Mouse (Mus musculus): ENCODE measurements around the gene Gna11.

Gna11 gene

DNA sequence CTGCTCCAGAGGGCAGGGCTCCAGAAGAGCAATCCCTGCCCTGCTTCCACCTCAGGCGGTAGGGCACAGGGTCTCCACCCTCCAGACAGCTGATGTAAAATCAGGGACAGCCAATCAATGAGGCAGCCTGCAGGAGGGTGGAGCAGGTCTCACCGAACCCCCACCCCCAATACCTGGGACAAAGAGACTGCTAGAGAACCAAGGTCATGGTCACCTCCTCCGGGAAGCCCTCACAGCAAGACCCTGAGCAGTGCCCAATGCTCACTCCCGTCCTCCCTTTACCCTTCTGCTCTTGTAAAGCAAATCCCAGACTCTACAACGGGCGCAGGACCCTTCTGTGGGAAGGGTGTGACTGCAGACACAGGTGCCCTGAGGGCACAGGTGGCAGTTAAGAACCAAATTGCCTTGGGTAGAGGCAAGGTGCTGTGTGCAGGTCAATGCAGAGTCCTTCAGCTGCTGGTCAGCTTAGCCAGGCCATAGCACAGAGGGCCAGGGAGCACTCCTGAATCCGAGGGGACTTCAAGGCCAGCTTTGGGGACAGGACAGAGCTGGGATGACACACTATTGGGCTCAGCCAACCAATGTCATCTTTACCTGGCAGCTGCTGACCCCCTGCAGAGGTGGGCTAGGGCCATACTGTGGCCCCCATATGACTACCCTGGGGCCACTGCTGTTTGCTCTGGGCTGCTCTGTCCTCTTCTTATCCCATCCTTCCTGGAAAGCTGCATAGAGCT is 2.1 kb downstream of the Gna11 start:
- no peak for DNase-seq

DNA sequence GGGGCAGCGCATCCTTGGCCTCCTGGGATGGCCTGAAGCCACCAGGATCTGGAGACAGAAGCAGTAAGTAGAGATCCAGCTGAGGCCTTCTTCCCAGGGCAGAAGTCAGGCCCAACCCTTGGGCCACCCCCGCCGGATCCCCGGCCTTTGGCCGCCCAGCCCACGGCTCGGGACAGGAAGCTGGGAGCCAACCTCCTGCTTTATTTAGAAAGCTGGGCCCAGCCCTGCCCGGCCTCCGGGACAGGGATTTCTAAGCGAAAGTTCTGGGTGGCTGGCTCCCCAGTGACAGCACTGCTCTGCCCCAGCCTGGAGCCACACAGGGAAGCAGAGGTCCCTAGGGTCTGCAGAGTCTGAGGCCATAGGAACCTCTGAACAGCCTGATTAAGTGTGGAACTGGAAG is 3.2 kb downstream of the Gna11 start:
- DNase-seq, result peak; percentile 63 to 75

DNA sequence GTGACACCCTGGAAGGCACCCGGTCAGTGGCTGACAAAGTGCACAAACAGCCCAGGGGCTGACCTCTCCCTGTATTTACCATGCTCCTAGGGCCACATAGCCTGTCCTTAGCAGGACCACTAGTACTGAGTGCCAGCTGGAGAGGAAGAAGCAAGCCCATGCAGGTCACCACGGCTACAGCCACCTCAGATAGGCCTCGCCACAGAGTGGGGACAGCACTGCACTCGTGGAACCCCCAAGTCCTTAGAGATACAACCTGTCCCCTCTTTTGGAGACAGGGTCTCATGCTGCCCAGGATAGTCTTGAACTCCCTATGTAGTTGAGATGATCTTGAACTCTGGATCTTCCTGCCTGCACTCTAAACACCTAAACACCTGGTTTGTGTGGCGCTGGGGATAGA is 3.6 kb downstream of the Gna11 start:
- no peak for DNase-seq

DNA sequence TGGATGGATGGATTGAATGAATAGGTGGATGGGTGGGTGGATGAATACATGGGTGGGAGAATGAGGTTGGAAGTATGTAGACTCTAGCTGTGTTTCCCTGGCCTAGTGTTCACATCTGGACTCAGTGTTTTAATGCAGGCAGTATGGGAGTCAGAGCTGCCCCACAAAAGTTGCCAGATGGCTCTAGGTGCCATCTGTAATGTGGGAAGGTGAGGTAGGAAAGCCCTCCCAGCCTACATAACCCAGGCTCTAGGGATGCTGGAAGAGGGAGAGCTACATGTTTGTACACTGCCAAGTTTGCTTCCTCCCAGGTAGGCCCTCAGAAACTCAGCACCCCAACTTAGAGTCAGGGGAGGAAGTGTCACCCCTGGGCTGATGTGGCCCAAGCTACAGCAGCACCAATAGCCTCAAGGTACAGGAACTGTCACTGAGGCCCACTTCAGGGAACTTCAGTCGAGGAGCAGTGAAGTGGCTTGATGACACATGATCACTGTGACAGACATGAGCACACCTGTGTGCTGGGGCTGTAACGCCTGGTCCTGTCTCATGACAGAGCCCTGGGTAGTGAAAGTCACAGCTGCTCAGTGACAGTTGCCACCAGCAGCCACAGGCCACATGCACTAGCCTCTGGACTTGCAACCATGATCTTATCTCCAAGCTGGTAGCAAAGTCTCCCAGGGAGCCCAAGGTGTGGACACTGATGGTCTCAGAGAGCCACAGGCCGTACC is 6.5 kb downstream of the Gna11 start:
- DNase-seq, result no peak

DNA sequence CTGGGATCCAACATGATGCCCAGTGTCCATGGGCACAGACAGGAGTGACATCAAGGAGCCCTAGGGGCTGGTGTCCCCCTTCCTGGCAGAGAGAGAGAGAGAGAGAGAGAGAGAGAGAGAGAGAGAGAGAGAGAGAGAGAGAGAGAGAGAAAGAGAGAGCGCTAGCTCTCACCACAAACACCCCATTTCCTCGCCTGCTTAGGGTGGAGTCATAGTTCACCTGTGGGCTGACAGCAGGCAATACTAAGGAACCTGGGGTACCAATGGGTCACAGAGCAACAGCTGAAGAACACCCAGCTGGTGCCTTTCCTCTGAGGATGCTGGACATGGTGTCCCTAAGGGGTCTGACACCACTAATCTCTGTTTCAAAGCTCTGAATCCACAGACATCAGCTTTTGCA is 7.6 kb downstream of the Gna11 start:
- no peak for DNase-seq

DNA sequence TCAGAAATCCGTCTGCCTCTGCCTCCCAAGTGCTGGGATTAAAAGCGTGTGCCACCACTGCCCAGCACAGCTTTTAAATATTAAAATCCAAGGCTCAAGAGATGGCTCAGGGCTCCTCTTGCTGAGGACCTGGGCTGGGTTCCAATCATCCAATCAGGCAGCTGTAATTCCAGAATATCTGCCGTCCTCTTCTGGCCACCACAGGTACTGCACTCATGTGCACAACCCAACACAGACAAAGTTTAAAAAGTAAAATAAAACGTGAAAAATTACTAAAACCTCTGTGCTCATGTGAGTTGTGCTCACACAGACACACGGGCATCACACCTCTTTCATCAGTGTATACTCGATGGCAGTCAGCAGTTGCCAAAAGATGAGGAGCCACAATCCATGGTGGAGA is 8.3 kb downstream of the Gna11 start:
- no peak for DNase-seq

DNA sequence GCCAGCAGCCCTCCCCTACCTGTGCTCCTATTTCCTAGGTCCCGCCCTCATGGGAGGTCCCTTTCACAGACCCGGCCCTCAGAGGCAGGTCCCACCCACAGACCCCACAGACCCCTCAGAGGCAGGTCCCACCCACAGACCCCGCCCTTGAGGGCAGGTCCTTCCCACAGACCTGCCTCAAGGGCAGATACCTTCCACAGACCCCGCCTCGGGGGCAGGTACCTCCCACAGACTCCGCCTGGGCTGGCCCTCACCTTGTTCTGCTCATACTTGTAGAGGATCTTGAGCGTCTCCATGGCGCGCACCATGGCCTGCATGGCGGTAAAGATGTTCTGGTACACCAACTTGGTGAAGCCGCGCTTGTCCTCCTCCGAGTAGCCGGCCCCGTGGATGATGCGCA is 10.2 kb downstream of the Gna11 start:
- no peak for DNase-seq

DNA sequence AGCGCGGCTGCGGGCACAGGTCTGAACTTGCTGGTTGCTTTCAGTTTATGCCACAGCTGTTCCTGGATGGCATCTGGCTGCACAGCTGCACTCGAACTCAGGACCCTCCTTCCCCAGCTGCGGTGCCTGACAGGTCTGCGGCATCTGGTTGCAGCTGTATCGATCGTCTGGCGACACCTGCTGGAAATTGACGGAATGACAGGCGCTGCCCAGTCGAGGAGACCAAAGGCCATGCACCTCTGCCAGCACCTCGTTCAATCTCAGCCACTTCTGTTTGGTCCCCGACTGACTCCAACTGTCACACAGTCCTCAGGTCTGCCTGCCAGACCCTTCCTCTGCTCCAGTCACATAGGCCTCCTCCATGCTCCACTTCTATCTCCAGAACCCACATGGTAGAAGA is 18.2 kb downstream of the Gna11 start:
- peak; percentile 64 to 87 for DNase-seq

DNA sequence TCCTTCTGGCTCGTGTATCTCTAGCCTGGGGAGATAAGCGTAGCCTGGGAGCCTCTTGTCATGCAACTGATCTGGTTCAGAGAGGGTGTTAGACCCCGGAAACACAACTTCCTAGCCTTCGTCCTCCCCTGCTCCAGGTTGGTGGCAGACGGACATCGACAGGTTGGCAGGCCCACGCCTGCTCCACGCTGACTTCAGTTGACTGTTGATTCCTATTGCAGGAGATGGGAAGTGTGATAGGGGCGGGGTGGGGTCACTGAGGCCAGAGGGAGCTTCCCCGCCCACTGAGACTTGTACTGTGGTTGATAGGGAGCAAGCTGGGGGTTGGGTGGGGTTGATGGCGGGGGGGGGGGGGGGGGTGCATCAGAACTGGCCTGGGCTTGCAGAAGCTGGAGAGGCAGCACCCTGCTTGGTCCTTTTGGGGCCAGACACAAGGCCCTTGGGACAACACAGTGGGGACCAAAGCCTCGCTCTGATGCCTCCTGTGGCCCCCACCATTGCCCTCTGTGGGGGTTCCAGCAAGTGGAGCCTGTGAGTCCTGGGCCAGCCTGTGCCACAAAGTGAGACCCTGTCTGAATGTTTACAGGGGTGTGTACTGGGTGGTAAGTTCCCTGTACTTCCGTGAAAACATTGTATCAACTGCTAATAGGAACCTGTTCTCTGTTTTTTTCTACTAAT is 19.8 kb downstream of the Gna11 start:
- DNase-seq, result no peak

DNA sequence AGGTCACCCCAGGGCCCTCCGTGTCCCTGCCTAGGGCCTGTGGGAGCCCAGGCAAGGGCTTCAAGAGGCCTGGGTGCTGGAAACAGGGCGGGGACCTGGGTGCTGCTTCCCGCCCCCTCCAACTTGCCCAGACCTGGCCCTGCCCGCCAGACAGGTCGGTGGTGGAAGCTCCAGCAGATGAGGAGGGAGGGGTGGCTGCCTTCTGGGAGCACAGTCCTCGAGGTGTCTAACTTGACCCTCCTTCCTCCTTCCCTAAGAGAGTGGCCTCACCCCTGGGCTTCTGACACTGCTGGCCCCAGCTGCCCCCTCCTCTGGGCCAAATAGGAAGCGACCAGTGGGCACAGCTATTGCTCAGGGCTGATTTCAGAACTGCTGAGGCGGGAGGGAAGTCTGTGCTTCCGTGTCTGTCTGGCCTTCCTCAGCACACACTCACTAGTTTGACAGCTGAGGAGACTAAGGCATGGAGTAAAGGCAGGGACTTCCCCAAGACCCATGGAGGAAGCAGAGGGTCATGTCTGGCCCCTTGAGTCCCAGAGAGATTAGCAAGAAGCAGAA is 20.9 kb downstream of the Gna11 start, which contains the start of gene Gna15:
Gene Gna15, minus strand, starts transcription at position 175 of the 555 bp plus-strand sequence.
- no peak for DNase-seq

DNA sequence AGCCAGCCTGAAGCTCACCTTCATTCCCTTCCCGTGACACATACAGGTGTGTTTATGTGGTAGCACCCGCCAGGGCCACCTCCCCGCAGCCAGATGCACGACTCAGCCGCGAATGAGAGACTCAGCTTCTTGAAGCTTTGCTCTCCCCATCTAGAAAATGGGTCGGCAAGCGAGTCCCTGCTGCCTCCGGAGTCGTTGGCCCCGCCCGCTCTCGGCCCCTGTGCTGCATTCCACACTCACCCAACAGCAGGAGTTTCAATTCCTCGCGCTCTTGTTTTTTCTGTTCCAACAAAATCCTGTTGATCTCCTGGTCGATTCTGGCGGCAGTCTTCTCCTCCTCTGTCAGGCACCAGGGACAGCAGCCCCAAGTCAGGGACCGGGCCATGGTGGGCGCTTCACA is 21.4 kb downstream of the Gna11 start:
- no peak for DNase-seq

DNA sequence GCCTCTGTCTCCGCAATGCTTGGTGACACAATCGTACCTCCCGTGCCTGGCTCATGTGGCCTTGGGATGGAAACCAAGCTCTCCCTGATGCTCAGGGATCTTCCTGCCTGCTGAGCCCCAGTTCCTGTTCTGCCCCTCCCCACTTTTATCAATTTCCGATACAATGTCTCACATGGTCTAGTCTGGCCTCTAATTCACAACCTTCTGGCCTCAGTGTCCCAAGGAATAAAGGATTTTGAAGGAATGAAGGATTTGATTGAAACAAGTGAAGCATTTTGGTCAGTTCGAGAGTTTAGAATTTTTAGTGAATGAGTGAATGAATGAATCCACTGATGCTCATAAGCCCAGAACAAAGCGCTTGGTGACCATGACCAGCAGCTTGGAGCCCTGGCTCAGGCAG is 21.8 kb downstream of the Gna11 start:
- DNase-seq, result no peak

DNA sequence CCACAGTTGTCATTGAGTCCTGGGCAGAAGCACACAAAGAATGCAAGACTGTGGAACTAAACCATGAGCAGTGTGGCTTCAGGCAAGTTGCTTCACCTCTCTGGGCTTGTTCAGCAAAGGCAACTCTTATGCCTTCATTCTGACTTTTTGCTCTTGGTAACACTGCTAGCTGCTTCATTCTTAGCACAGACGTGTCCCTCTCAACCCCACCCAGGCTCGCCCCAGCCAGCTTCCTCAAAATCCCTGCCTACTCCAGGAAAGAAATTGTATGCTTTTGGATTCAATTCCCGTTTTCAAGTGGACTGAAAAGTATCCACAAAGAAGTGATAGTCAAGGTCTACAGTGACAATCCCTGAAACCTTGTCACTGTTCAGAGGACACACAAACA is 25.0 kb downstream of the Gna11 start:
- DNase-seq, result no peak

DNA sequence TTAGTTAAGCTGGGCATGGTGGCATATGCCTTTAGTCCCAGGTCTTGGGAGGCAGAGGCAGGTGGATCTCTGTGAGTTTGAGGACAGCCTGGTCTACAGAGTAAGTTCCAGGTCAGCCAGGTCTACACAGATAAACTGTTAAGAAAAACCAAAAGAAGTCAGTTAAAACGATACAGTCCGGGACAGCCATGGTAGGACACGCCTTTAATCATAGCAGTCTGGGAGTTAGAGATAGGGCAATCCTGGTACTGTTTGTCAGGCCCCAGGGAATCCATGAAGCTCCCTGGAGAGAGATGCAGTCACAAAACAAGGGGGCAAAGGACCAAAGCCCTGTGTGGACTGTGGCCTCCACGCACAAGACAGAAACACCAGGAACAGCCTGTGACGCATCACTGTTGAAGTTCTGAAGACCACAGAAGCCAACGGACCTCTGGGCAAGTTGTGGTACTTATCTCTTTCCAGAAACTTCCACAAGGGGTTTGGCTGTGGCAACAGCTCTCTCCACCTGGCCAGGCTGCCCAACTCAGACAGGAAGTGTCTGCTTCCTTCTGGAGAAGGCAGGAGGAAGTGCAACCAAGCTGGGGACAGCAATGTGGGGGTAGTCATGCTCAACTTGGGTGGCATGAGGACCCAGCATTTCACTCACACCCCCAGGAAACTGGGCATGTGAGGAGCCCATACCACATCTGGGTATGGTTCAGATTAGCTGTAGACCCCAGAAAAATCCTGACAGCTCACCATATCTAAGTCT is 25.6 kb downstream of the Gna11 start:
- DNase-seq, result no peak

DNA sequence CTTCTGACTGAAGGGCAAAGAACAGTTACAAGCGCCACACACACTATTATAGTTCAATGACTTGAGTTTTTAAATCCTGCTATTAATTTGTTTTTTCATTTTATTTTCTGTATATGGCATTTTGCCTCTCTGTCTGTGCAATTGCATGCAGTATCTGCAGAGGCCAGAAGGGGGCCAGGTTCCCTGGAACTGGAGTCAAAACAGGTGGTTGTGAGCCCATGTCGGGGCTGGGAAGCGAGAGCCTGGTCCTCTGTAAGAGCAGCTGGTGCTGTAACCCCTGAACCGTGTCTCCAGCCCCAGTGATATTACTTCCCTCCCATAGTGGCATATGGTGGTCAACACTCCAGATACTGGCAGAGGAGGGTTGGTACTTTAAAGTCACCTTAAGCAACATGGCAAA is 26.4 kb downstream of the Gna11 start:
- peak in 1 of 2 experiments; percentile 79 for DNase-seq

DNA sequence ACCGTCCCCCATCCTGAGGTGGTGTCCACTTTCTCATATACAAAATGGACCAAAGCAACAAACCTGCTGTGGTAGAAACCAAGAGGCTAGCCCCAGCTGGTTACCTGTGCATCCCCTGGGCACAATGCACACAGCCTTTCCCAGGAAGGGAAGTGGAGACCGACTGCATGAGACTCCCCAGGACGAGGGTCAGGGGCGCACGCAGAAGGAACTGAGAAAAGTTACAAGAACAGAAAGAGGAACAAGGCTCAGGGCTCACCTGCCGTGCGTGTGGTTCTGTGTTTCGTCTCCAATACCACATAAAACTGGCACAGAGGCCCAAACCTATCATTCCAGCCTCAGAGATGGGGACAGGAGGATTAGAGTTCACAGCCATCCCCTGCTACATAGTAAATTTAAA is 27.8 kb downstream of the Gna11 start:
- DNase-seq, result no peak

DNA sequence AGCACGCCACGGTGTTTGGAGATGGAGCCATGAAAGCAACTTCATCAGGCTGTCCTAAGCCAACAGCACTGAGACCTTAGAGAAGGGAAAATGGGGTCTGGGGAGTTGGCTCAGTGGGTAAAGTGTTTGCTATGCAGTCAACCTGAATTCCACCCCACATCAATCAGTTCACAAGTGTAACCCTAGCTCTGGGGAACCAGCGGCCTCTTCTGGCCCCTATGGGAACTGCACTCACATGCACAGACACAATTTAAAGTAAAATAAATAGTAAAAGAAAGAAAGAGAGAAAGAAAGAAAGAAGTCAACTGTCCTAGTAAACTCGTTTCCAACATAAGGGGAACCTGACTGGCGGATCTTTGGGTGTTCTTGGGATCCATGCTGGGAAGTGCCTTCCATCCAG is 31.2 kb downstream of the Gna11 start:
- no peak for DNase-seq

DNA sequence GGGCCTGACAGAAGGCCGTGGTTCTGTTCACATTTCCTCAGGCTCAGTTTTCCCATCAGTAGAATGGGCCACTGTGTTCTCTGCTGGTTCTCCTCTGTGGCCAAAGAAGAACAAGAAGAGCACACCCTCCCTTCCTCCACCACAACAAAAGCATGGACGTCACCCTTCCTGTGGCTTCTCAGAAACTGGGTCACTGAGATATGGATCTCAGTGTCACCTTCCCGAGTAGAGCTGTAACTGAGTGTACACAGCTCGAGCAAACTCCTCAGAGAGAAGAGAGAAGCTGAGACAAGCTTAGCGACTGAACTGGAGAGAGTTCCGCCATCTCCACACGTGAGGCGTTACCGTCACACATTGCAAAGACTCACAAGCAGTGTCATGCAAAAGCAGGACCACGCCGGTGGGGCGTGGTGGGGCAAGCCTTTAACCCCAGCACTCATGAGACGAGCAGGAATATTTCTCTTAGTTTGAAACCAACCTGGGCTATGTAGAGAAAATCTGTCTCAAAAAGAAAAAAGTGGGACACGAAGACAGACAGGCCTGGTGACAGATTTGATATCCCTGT is 34.7 kb downstream of the Gna11 start:
- no peak for DNase-seq

DNA sequence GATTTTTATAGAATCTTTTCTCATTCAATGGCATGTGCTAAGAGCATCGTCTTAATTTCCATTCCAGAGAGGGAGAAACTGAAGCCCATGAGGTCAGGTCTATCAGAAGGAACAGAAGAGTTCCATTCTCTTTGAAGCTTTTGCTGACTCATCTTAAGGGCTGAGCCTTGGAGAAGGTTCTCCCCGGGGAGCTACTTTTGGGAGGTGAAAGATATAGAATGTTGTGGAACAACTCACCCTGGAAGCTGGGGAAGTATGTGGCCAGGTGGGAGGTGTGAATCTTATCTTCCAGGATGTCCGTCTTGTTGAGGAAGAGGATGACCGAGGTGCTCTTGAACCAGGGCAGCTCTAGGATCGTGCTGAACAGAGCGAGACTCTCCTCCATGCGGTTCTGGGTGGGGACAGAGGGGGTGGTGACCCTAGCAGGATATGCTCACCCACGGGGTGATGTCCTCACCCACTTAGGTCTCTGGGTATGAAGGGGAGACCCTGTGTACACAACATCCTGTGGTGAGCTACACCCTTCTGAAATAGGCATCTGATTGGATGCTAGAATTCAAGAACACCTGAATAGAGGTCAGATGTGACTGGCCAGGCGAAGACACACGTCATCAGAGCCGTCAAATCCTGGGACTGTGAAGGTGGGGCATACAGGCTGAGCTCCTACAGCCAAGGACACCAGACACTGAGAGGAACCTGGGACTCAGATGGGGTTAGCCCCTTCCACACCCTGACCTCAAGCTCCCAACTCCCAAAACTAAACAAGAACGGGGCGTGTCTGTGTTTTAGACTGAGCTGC is 37.1 kb downstream of the Gna11 start:
- DNase-seq, result no peak

DNA sequence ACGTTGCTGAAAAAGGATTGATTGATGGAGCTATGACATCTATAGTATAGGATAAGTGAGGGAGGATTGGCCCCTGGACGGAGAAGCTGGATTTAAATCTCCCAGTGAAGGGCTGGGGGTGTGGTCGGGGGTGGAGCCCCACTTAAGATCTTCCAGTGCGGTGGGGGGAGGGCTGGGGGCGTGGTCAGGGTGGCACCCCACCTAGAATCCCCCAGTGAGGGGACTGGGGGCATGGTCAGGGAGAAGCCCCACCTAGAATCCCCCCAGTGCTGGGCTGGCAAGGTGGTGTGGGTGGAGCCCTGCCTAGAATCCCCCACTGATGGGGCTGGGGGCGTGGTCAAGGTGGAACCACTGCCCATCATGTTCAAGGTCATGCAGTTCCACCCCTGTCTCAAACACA is 37.9 kb downstream of the Gna11 start:
- no peak for DNase-seq

DNA sequence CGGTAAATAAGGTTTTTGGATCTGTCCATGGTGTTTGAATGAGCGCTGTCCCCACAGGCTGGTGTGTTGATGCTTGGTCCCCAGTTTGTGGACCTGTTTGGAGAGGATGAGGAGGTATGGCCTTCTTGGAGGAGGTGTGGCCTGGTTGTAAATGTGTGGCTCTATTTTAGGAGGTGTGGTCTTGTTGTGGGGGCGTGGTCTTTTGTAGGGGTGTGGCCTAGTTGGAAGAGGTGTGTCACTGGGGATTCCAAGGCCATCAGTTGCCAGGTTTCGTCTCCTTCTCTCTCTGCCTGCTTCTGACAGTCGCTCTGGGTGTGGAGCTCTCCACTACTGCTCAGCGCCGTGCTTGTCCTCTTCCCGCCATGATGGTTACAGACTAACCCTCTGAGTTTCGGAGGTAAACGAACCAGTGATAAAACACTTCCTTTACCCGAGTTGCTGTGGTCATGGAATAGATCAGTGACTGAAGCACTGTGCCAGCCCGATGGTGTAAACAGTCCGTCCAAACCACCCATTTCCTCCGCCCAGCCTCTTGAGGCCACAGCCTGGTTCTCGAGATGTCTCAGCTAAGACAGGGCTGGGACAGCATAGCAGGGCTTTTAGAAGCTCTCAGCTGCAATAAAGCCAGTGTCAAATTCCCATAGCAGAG is 39.9 kb downstream of the Gna11 start:
- DNase-seq, result no peak

Measured in kidney, adult 8-10 months (tissue).